10 mouse cellular contexts compared by ENCODE assay signal in genomic region chr12:113163561-113164006, GRCm38 (mm10). TPM values are rescaled to one million over a fixed set of nuclear protein-coding genes. Genes with fewer than 3 reads are reported as not detected.
DNase-seq lines count a peak whose midpoint lies in the region; ATAC-seq and TF ChIP-seq lines count a peak whose summit lies in the region.
"Had no signal": no experiment of that assay in that cellular context is flagged by ENCODE, and none has a peak within 500 bp of the region (broad histone marks: within the 10 kb centered on the region; RNA-seq: fewer than 3 reads in every experiment).

No protein-coding gene starts in this region.

- H3K9me3 ChIP-seq in forebrain, postnatal 0 days (ENCODE audit: low read length) = no peaks in the 10 kb centered on the region
- H3K9me3 ChIP-seq in midbrain, embryonic 14.5 days (ENCODE audit: control insufficient read depth, low read length) = no peaks in the 10 kb centered on the region
- H3K9me3 ChIP-seq: heart, embryonic 12.5 days had no signal

- H3K4me3 ChIP-seq in cortical plate, adult 2 months (ENCODE audit: insufficient read depth, low read length) = no peak overlapping the region
- H3K4me3 ChIP-seq in forebrain, postnatal 0 days (ENCODE audit: low read depth, low read length) = no peak overlapping the region
- no peak overlapping the region for H3K4me3 ChIP-seq in midbrain, embryonic 14.5 days (replicated peaks; ENCODE audit: low read depth, low read length)
- H3K4me3 ChIP-seq: heart, embryonic 12.5 days had no signal

- no peaks in the 10 kb centered on the region for H3K27me3 ChIP-seq in forebrain, postnatal 0 days (ENCODE audit: insufficient read depth, low read length)
- no peaks in the 10 kb centered on the region for H3K27me3 ChIP-seq in midbrain, embryonic 14.5 days (ENCODE audit: control insufficient read depth, insufficient read depth, low read length)
- H3K27me3 ChIP-seq: heart, embryonic 12.5 days had no signal

- no peak for TF ChIP-seq CTCF in cortical plate, adult 2 months (IDR thresholded peaks at IDR 0.05; ENCODE audit: extremely low read depth, insufficient read depth, low read length)
- no peak for TF ChIP-seq CTCF in forebrain, postnatal 0 days (IDR thresholded peaks at IDR 0.05; ENCODE audit: low read depth)

- 52% methylated on average over 11 of the region's 11 CpGs for WGBS in forebrain, postnatal 0 days
- 81% methylated on average over 11 of the region's 11 CpGs for WGBS in midbrain, embryonic 14.5 days

- H3K27ac ChIP-seq in cortical plate, adult 2 months (ENCODE audit: insufficient read depth, low read length) = peak overlapping the region; percentile 74; the same call in 1 of the 2 replicates
- peak overlapping the region; percentile 59 for H3K27ac ChIP-seq in forebrain, postnatal 0 days (ENCODE audit: low read depth, low read length)
- peak overlapping the region; percentile 66 for H3K27ac ChIP-seq in midbrain, embryonic 14.5 days (replicated peaks; ENCODE audit: low read depth, low read length)

- no peak overlapping the region for H3K4me2 ChIP-seq in forebrain, postnatal 0 days (ENCODE audit: low read depth)
- no peak overlapping the region for H3K4me2 ChIP-seq in midbrain, embryonic 14.5 days (ENCODE audit: low read length)
- H3K4me2 ChIP-seq: heart, embryonic 12.5 days had no signal

- DNase-seq in layer of hippocampus, adult 8-10 months (ENCODE audit: low spot score in 2 of 2) = peak; percentile 59 to 78
- no peak for DNase-seq in layer of hippocampus, adult 18-20 months (ENCODE audit: low spot score in 2 of 2)
- peak; percentile 61 for DNase-seq in forebrain, postnatal 0 days
- DNase-seq in midbrain, embryonic 14.5 days = peak; percentile 46
- no peak for DNase-seq in lung, postnatal 4 days
- no peak for DNase-seq in urinary bladder, postnatal 36 days (ENCODE audit: low spot score in 2 of 2)
- DNase-seq: liver, postnatal 0 days had no signal

- ATAC-seq in forebrain, postnatal 0 days = peak; percentile 93
- peak; percentile 57 for ATAC-seq in midbrain, embryonic 14.5 days (ENCODE audit: low FRiP score, low TSS enrichment)
- no peak for ATAC-seq in monocyte, adult 5-6 weeks (replicated peaks; ENCODE audit: insufficient number of reproducible peaks, low FRiP score, low TSS enrichment, poor library complexity, severe bottlenecking)
- ATAC-seq: liver, postnatal 0 days had no signal

- no peak for TF ChIP-seq POLR2A in cortical plate, adult 2 months (IDR thresholded peaks at IDR 0.05; ENCODE audit: extremely low read depth, insufficient read depth, low read length)

- H3K36me3 ChIP-seq in forebrain, postnatal 0 days (ENCODE audit: insufficient read depth) = 0 out of 2 replicates have a peak, but pooled peaks cover 4% of the 10 kb centered on the region
- H3K36me3 ChIP-seq in midbrain, embryonic 14.5 days (ENCODE audit: control insufficient read depth, insufficient read depth, low read length) = peaks cover 3% of the 10 kb centered on the region; the same call in 1 of the 2 replicates

- H3K4me1 ChIP-seq in cortical plate, adult 2 months (ENCODE audit: control insufficient read depth, insufficient read depth, low read length) = no peaks in the 10 kb centered on the region
- H3K4me1 ChIP-seq in forebrain, postnatal 0 days (ENCODE audit: insufficient read depth) = no peaks in the 10 kb centered on the region
- no peaks in the 10 kb centered on the region for H3K4me1 ChIP-seq in midbrain, embryonic 14.5 days (ENCODE audit: control insufficient read depth, insufficient read depth, low read length)

- no peak overlapping the region for H3K9ac ChIP-seq in forebrain, postnatal 0 days
- no peak overlapping the region; the same call in 1 of the 2 replicates for H3K9ac ChIP-seq in midbrain, embryonic 14.5 days (replicated peaks; ENCODE audit: low read length)
- H3K9ac ChIP-seq: heart, embryonic 12.5 days; liver, postnatal 0 days had no signal

RNA-seq across cellular contexts. Expression of gene Tedc1, which starts 7.4 kb away (rescaled TPM):
- 1 to 10 TPM; 1.2 to 2.2 (median 1.4) TPM for total RNA-seq in layer of hippocampus, adult 8-10 months (2022)
- under 1 TPM; 0.91 to 0.97 TPM for total RNA-seq in layer of hippocampus, adult 18-20 months (2021)
- 1.0 and 2.0 TPM in 2 replicates for polyA plus RNA-seq in cortical plate, adult 2 months (2012; rRNA removed)
- total RNA-seq in forebrain, postnatal 0 days (2014; rRNA removed) = 7.8 and 8.6 TPM in 2 replicates
- 7.6 and 10.0 TPM in 2 replicates for polyA plus RNA-seq in forebrain, postnatal 0 days (2015; fragmentation: Nextera tagmentation; extraction: Ambion mirVana)
- 11.9 and 14.1 TPM in 2 replicates for polyA plus RNA-seq in midbrain, embryonic 14.5 days (2014; fragmentation: Nextera tagmentation; extraction: Ambion mirVana)
- total RNA-seq in monocyte, adult 5-6 weeks (2017) = 3.6 to 8.8 TPM (median 4.8 TPM) in 3 replicates

RNA-seq across cellular contexts. Expression of gene Crip1, which starts 17.5 kb away (rescaled TPM):
- 10 to 100 TPM; 10.9 to 27.6 (median 18.7) TPM for total RNA-seq in layer of hippocampus, adult 8-10 months (2022)
- 10 to 100 TPM in 1 of 2 experiments, 1 to 10 TPM in 1; 9.5 to 10.3 TPM for total RNA-seq in layer of hippocampus, adult 18-20 months (2021)
- 67.6 and 70.7 TPM in 2 replicates for polyA plus RNA-seq in cortical plate, adult 2 months (2012; rRNA removed)
- total RNA-seq in forebrain, postnatal 0 days (2014; rRNA removed) = 8.3 and 16.1 TPM in 2 replicates
- 28.9 and 47.1 TPM in 2 replicates for polyA plus RNA-seq in forebrain, postnatal 0 days (2015; fragmentation: Nextera tagmentation; extraction: Ambion mirVana)
- 16.5 and 26.8 TPM in 2 replicates for polyA plus RNA-seq in midbrain, embryonic 14.5 days (2014; fragmentation: Nextera tagmentation; extraction: Ambion mirVana)
- total RNA-seq in monocyte, adult 5-6 weeks (2017) = 1,094 to 1,293 TPM (median 1,104 TPM) in 3 replicates

RNA-seq across cellular contexts. Expression of gene Tmem121, which starts 22.1 kb away (rescaled TPM):
- 10 to 100 TPM; 17.9 to 23.1 (median 19.9) TPM for total RNA-seq in layer of hippocampus, adult 8-10 months (2022)
- 10 to 100 TPM; 19.4 to 25.4 TPM for total RNA-seq in layer of hippocampus, adult 18-20 months (2021)
- polyA plus RNA-seq in cortical plate, adult 2 months (2012; rRNA removed) = 40.1 and 40.7 TPM in 2 replicates
- total RNA-seq in forebrain, postnatal 0 days (2014; rRNA removed) = 71.8 and 75.6 TPM in 2 replicates
- 59.3 and 66.7 TPM in 2 replicates for polyA plus RNA-seq in forebrain, postnatal 0 days (2015; fragmentation: Nextera tagmentation; extraction: Ambion mirVana)
- 24.5 and 61.9 TPM in 2 replicates for polyA plus RNA-seq in midbrain, embryonic 14.5 days (2014; fragmentation: Nextera tagmentation; extraction: Ambion mirVana)
- total RNA-seq in monocyte, adult 5-6 weeks (2017) = 0.19 TPM in 1 of 3 replicates, not detected in the others

RNA-seq across cellular contexts. Expression of gene Crip2, which starts 23.5 kb away (rescaled TPM):
- total RNA-seq in layer of hippocampus, adult 8-10 months (2022) = 10 to 100 TPM; 75.5 to 95.0 (median 89.1) TPM
- 100 to 1,000 TPM in 1 of 2 experiments, 10 to 100 TPM in 1; 91.2 to 107 TPM for total RNA-seq in layer of hippocampus, adult 18-20 months (2021)
- polyA plus RNA-seq in cortical plate, adult 2 months (2012; rRNA removed) = 263 and 281 TPM in 2 replicates
- total RNA-seq in forebrain, postnatal 0 days (2014; rRNA removed) = 191 and 198 TPM in 2 replicates
- polyA plus RNA-seq in forebrain, postnatal 0 days (2015; fragmentation: Nextera tagmentation; extraction: Ambion mirVana) = 533 and 584 TPM in 2 replicates
- 297 and 329 TPM in 2 replicates for polyA plus RNA-seq in midbrain, embryonic 14.5 days (2014; fragmentation: Nextera tagmentation; extraction: Ambion mirVana)
- 0.57 to 1.7 TPM in 2 of 3 replicates, not detected in the other for total RNA-seq in monocyte, adult 5-6 weeks (2017)

Comparison
In these comparisons a context has a peak if more than half of its experiments do, and no peak if none do; other contexts are left out.
1. DNase-seq: peak in layer of hippocampus, adult 8-10 months (2 of 2), forebrain, postnatal 0 days (single experiment) and midbrain, embryonic 14.5 days (single experiment); none in layer of hippocampus, adult 18-20 months (0 of 2), lung, postnatal 4 days (0 of 2) and urinary bladder, postnatal 36 days (0 of 2).
2. RNA of gene Crip1, which starts 17.5 kb away (total RNA-seq): 1,094 to 1,293 TPM in monocyte, adult 5-6 weeks; 10.9 to 27.6 TPM in layer of hippocampus, adult 8-10 months, 8.3 to 16.1 TPM in forebrain, postnatal 0 days and 9.5 to 10.3 TPM in layer of hippocampus, adult 18-20 months; every median in the first group is over 10 times any median in the second.
3. RNA of gene Tmem121, which starts 22.1 kb away (total RNA-seq): 71.8 to 75.6 TPM in forebrain, postnatal 0 days, 19.4 to 25.4 TPM in layer of hippocampus, adult 18-20 months and 17.9 to 23.1 TPM in layer of hippocampus, adult 8-10 months; 0.19 TPM in monocyte, adult 5-6 weeks; every median in the first group is over 10 times any median in the second.
4. Peak in every context shown above with its lines, with median percentiles within 50 percentile points of each other: H3K27ac ChIP-seq.